Comparison of ENCODE assay signal across 13 mouse cellular contexts in the genomic region with DNA sequence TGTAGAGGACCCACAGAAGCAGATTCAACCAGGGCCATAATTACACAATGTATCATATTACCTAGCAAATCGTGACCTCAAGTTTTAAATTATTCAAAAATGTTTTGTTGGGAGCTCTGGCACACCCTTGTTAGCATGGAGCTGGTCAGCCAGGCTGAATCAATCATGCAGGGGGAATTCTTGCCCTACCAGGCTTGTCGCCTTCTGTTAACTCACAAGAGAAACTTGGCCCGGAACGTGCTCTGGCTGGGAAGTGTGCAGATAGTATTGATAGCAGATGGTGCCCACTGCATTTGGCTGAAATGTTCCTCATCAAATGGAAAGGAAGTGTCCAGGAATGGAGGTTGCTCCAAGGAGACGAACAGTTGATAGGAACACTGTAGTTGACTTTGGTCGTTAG.
DNase-seq lines count a peak whose midpoint lies in the region; ATAC-seq lines count a peak whose summit lies in the region.
"Had no signal": no experiment of that assay in that cellular context is flagged by ENCODE, and none has a peak within 500 bp of the region (broad histone marks: within the 10 kb centered on the region; RNA-seq: fewer than 3 reads in every experiment).

No protein-coding gene starts in this region.

- 48% methylated on average over 6 of the region's 6 CpGs for WGBS in embryonic facial prominence, embryonic 11.5 days

- no peak for ATAC-seq in embryonic facial prominence, embryonic 11.5 days (replicated peaks; ENCODE audit: insufficient number of reproducible peaks, low FRiP score, low TSS enrichment, low read depth)
- ATAC-seq in granulocyte monocyte progenitor cell, adult 5-6 weeks (replicated peaks; ENCODE audit: poor library complexity, severe bottlenecking): no peak
- ATAC-seq: CD4-positive, CD25-positive, alpha-beta regulatory T cell, adult 4 months; intestine, embryonic 15.5 days had no signal

- peak; percentile 43 for DNase-seq in embryo, embryonic 11 days
- DNase-seq in embryo, embryonic 10 days (ENCODE audit: low spot score): no peak
- peak; percentile 34 to 38 for DNase-seq in layer of hippocampus, postnatal 10 days (ENCODE audit: low spot score in 2 of 2)
- no peak for DNase-seq in layer of hippocampus, adult 8-10 months (ENCODE audit: low spot score in 2 of 2)
- peak; percentile 65 for DNase-seq in embryonic facial prominence, embryonic 11.5 days (ENCODE audit: low spot score)
- DNase-seq in kidney, postnatal 4 days: peak; percentile 10 to 23
- DNase-seq in natural killer cell, adult 2 months (ENCODE audit: low spot score in 2 of 2): no peak
- DNase-seq: gastrocnemius, adult 2 months; thymus, postnatal 36 days had no signal

- H3K27me3 ChIP-seq in embryonic facial prominence, embryonic 11.5 days (ENCODE audit: control insufficient read depth, insufficient read depth, low read length): no peaks in the 10 kb centered on the region
- H3K27me3 ChIP-seq: embryonic facial prominence, embryonic 12.5 days; intestine, embryonic 15.5 days had no signal

- H3K27ac ChIP-seq in embryonic facial prominence, embryonic 11.5 days (replicated peaks; ENCODE audit: low read depth, low read length): no peak overlapping the region
- H3K27ac ChIP-seq: embryonic facial prominence, embryonic 12.5 days; gastrocnemius, adult 2 months; intestine, embryonic 15.5 days had no signal

- H3K36me3 ChIP-seq in embryonic facial prominence, embryonic 11.5 days (replicated peaks; ENCODE audit: control insufficient read depth, insufficient read depth, low read depth, low read length): no peaks in the 10 kb centered on the region
- H3K36me3 ChIP-seq: embryonic facial prominence, embryonic 12.5 days; intestine, embryonic 15.5 days had no signal

- H3K4me2 ChIP-seq in embryonic facial prominence, embryonic 11.5 days (ENCODE audit: low read depth, low read length): no peak overlapping the region
- H3K4me2 ChIP-seq: embryonic facial prominence, embryonic 12.5 days; intestine, embryonic 15.5 days had no signal

- H3K9ac ChIP-seq in embryonic facial prominence, embryonic 11.5 days (replicated peaks; ENCODE audit: low read length): no peak overlapping the region
- H3K9ac ChIP-seq: embryonic facial prominence, embryonic 12.5 days; intestine, embryonic 15.5 days had no signal

- H3K4me3 ChIP-seq in embryonic facial prominence, embryonic 11.5 days (ENCODE audit: low read depth, low read length): no peak overlapping the region
- H3K4me3 ChIP-seq: embryonic facial prominence, embryonic 12.5 days; gastrocnemius, adult 2 months; intestine, embryonic 15.5 days had no signal

- no peaks in the 10 kb centered on the region for H3K9me3 ChIP-seq in embryonic facial prominence, embryonic 11.5 days (replicated peaks; ENCODE audit: control insufficient read depth, low read length)
- H3K9me3 ChIP-seq: embryonic facial prominence, embryonic 12.5 days; intestine, embryonic 15.5 days had no signal

- H3K4me1 ChIP-seq in embryonic facial prominence, embryonic 11.5 days (ENCODE audit: control insufficient read depth, insufficient read depth, low read length): 0 out of 2 replicates have a peak, but pooled peaks cover 2% of the 10 kb centered on the region
- H3K4me1 ChIP-seq: embryonic facial prominence, embryonic 12.5 days; intestine, embryonic 15.5 days had no signal

Comparison
In these comparisons a context has a peak if more than half of its experiments do, and no peak if none do; other contexts are left out.
1. DNase-seq: peak in embryo, embryonic 11 days (single experiment), layer of hippocampus, postnatal 10 days (2 of 2), embryonic facial prominence, embryonic 11.5 days (single experiment) and kidney, postnatal 4 days (2 of 2); none in embryo, embryonic 10 days (single experiment), layer of hippocampus, adult 8-10 months (0 of 2) and natural killer cell, adult 2 months (0 of 2).